Mouse (Mus musculus) activated CD4-positive, CD25-positive, alpha-beta regulatory T cell, adult 4 months (primary cell): Measurements from ENCODE around the gene Sprtn. TPM values are rescaled to one million over a fixed set of nuclear protein-coding genes. Genes with fewer than 3 reads are reported as not detected.

Source experiments
- ATAC-seq: one replicate; pipeline ENCODE4 v1.8.0; 2017
- polyA plus RNA-seq, 2 experiments: library from polyadenylated mRNA; unstranded; fragments of 100-300 nt; shearing (Covaris generic); gene quantifications; one replicate each; pipeline ENCODE4 v1.2.1; 2017

Sprtn gene
- polyA plus RNA-seq, 2 experiments from 2014 or later: 6.6 to 8.4 TPM

DNA sequence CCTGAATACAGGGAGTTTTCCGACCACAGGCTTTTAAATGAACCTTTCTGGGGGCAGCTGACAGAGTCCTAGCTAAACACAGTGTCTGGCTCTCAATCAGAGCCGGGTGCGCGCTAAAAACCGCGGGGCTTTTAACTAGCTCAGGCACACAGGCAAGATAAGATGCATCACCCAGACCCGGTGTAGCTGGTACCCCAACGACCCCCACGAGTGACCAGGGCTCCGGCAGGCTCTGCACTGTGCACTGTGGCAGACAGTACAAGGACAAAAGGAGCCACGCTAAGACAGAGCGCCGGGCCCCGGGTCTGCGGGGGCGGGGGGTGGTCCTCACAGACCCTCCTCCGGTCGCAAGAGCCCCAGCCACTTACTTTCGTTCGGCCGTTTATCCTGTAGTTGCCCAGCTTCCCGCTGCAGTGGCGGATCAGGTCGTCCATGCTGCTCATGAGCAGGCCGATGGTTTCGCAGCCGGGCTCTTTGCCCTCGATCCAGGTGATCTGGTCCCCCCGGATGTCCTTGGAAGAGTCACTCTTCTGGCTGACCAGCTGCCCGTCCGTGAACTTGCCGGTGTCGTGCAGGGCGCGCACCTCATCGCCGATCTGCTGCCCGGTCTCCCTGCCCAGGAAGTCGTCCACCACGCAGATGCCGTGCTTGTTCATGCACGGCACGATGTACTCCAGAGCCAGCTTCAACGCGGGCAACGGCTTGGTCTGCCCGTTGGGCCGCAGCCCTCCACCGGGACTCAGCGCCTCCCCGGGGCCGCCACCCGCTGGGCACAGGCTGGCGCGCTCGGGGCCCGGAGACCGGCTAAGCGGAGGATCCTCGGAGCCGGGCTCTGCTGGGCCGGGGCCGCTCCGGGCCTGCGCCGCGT is 50.4 kb downstream of the Sprtn start:
- ATAC-seq: peak; percentile 25

DNA sequence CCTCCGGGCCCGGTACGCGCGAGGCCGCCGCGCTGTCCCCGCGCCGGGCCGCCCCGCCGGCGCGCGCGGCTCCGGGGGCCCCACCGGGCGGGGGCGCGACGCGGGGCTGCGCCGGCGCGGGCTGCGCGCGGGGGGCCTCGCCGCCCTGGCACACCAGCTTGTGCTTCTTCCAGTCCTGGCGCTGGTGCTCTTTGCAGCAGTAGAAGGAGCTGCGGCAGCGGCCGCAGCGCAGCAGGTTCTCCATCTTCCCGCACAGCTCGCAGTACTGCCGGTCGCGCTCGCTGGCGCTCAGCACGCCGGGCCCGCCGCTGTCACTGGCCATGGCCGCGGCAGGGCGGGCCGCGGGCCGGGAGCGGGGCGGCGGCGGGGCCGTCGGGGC is 51.0 kb downstream of the Sprtn start:
- peak; percentile 8 for ATAC-seq

DNA sequence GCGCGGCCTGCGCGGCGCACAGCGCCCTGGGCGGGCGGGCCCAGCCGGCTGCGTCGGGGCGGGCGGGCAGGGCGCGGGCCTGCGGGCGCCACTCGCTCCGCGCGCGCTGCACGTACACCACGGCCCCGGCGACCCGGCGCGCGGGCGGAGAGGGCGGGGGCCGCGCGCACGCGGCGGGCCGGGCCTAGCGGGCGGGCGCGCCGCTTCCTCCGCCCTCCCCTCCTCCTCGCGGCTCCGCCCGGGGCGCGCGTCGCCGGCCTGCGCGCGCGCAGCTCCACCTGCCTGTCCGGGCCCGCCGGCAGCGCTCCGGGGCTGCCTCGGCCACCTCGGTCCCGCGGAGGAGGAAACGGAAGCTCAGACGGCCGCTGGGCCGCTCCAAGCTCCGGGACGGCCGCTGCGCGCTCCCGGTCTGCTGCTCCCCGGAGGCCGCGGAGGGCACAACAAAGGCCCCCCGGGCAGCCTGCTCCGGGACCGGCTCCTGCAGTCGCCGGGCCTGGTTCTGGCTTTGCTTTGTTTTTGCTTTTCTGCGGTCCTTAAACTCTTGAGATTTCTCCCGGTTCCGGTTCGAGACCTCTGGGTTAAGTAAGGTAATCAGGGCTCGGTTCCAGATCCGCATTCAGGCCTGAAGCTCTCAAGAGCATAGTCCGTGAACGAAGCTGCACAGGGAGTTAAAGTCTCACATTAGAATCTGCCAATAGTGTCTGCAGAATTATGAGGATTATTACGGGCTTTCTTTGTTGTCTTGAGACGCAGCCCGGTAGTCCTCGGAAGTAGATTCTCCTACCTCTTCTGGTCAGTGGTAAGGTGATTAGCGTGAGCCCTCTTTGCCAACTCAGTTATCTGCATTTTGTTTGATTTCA is 51.8 kb downstream of the Sprtn start, which contains the start of gene Egln1:
Gene Egln1 (minus strand): TSS at position 116 of the 860 bp plus-strand sequence.
- peak; percentile 66 for ATAC-seq

DNA sequence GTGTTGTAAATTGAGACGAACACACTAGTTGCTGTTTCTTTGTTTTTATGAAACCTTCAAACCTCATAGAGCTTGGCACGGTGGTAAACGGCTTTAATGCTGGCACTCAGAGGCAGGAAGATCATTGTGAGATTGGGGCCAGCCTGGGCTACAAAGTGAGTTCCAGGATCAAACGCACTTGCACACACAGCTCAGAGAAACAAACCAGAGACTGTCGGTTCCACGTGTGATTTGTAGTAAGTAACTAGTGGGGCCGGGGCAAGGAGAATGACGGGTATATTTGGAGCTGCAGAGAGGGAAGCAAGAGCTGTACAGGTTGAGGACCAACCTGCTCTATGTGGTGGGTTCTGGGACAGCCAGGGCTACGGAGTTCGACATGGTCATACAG is 52.4 kb downstream of the Sprtn start:
- no peak for ATAC-seq

DNA sequence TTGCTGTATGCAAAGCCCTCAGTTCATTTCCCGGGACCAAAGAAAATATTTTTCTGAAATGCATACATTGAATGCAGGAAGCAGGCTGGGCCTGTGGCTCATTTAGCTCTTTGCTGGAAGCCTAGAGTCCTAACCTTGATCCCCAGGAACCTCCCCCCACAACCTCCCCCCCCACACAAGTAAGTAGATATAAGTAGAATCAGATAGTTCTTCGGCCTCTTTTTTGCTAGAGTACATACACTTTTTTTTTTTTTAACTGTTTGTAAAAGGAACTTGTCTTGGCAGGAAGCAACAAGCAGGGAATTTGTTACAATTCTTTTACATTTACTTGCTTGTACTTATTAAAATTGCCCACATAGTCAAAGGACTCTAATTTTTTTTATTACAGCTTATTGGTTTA is 53.2 kb downstream of the Sprtn start:
- no peak for ATAC-seq

DNA sequence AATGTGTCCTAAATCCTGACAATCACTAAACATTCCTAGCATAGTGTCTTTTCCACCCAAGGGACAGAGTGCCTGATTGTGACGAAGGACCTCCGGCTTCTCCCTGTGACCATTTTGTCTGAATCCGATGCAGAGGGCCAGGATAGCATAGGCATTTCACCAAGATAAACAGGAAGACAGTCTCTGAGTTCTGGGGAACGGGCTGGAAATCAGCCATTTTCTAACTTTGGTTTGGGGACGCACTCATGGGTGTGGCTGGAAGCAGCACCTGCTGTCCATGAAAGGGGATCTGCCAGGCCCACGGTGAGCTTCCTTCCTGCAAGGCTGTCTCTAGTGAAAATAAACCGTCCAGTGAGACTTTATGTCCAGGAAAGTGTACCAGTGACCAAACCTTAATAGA is 55.5 kb downstream of the Sprtn start:
- ATAC-seq: no peak

DNA sequence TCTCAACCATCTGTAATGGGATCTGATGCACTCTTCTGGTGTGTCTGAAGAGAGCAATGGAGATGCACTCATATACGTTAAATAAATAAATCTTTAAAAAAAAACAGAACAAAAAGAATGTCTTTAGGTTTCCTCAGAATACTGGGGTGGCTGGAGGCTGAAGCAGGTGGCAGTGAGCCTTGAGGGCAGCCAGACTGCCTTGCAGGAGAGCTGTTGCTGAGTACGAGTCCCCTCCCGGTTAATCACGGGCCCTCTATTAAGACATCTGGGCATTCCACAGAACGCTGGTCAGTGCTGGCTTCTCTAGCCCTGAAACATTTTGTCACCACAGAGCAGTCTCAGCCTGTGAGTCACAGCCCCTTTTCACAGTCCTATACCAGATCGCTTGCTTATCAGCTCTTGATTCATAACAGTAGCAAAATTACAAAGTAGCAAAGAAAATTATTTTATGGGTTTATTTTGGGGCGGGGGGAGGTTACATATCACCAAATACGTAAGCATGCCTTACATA is 56.9 kb downstream of the Sprtn start:
- ATAC-seq: no peak

Other genes starting within 250 kb of the Sprtn start
- 1 to 10 TPM in 1 of 2 experiments, under 1 TPM in 1; 0.82 to 1.3 TPM for gene 2310022B05Rik, start 234.5 kb upstream of the Sprtn start, polyA plus RNA-seq
- 10 to 100 TPM; 31.1 to 42.0 TPM for gene Ttc13, start 175.9 kb upstream of the Sprtn start, polyA plus RNA-seq
- 10 to 100 TPM; 19.8 to 21.9 TPM for gene Arv1, start 175.7 kb upstream of the Sprtn start, polyA plus RNA-seq
- 1 to 10 TPM in 1 of 2 experiments, under 1 TPM in 1; 0.50 to 1.1 TPM for gene Fam89a, start 146.1 kb upstream of the Sprtn start, polyA plus RNA-seq
- gene Trim67, start 104.8 kb upstream of the Sprtn start, polyA plus RNA-seq: not detected
- gene Gnpat, start 34.9 kb upstream of the Sprtn start, polyA plus RNA-seq: 10 to 100 TPM; 36.5 TPM
- 10 to 100 TPM; 28.2 to 28.7 TPM for gene 2810004N23Rik, start 34.8 kb upstream of the Sprtn start, polyA plus RNA-seq
- gene Exoc8, start 181 bp upstream of the Sprtn start, polyA plus RNA-seq: 1 to 10 TPM; 5.3 to 8.3 TPM
- gene Egln1, start 51.4 kb downstream of the Sprtn start, polyA plus RNA-seq: 10 to 100 TPM in 1 of 2 experiments, 1 to 10 TPM in 1; 9.3 to 12.4 TPM
- 10 to 100 TPM; 67.9 to 73.2 TPM for gene Tsnax, start 115.1 kb downstream of the Sprtn start, polyA plus RNA-seq
- under 1 TPM; 0.37 to 0.56 TPM for gene Disc1, start 156.3 kb downstream of the Sprtn start, polyA plus RNA-seq